ENCODE assay signal across 18 mouse cellular contexts in genomic region chr2:127319071-127319470, GRCm38 (mm10). TPM values are rescaled to one million over a fixed set of nuclear protein-coding genes. Genes with fewer than 3 reads are reported as not detected.
"Had no signal": no experiment of that assay in that cellular context is flagged by ENCODE, and none has a peak within 500 bp of the region (broad histone marks: within the 10 kb centered on the region; RNA-seq: fewer than 3 reads in every experiment).

No protein-coding gene starts in this region.

- DNase-seq: kidney, adult 11 months; kidney, adult 9 months; kidney, postnatal 36 days; liver; liver, embryonic 13.5 days; liver, postnatal 0 days; lung, postnatal 14 days had no signal

- H3K36me3 ChIP-seq: limb, embryonic 12.5 days; liver, embryonic 13.5 days; lung, embryonic 15.5 days; neural tube, embryonic 15.5 days had no signal

- H3K27ac ChIP-seq: kidney, postnatal 0 days; layer of hippocampus, adult 2 months; limb, embryonic 12.5 days; liver, embryonic 13.5 days; lung, embryonic 15.5 days; macrophage; neural tube, embryonic 15.5 days had no signal

- H3K27me3 ChIP-seq: limb, embryonic 12.5 days; liver, embryonic 13.5 days; lung, embryonic 15.5 days; neural tube, embryonic 15.5 days had no signal

- H3K4me1 ChIP-seq: limb, embryonic 12.5 days; lung, embryonic 15.5 days; neural tube, embryonic 15.5 days had no signal

- ATAC-seq: liver, postnatal 0 days; midbrain, embryonic 16.5 days had no signal

- H3K4me3 ChIP-seq: layer of hippocampus, adult 2 months; limb, embryonic 12.5 days; liver, embryonic 13.5 days; lung, embryonic 15.5 days; megakaryocyte, embryonic 14.5 days; neural tube, embryonic 15.5 days had no signal

RNA-seq across cellular contexts. Expression of gene Astl, which starts 19.4 kb away (rescaled TPM):
- polyA plus RNA-seq: kidney, postnatal 0 days; limb, embryonic 12.5 days; liver, embryonic 13.5 days; liver, postnatal 0 days; lung, embryonic 15.5 days; macrophage; midbrain, embryonic 11.5 days; midbrain, embryonic 16.5 days; neural tube, embryonic 11.5 days; neural tube, embryonic 15.5 days; stomach, embryonic 16.5 days had no signal

RNA-seq across cellular contexts. Expression of gene Adra2b, which starts 43.9 kb away (rescaled TPM):
- polyA plus RNA-seq: macrophage had no signal
